Mouse (Mus musculus) lung, postnatal 4 days (tissue): Measurements from ENCODE around the gene Stard5.

ENCODE experiments used
- DNase-seq, 2 experiments: peaks; one replicate each; pipeline ENCODE4 v3.0.0; 2021

The Stard5 gene

DNA sequence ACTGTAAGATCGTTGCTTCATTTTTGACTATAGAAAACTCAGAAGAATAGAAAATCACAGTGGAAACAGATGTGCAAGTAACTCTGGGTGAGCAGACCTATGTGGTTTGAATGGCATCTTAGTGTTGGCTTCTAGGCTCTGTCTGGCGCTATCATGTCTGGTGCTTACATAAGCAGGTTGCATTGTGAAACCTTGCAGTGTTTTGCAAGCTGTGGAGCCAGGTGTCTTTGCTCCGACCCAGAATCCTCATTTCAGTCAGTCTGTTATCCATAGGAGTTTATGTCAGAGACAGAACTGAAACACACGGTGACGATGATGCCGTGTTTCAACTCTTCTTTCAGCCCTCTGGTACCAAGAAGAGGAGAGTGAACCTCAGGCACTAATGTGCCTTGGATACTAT is 2.1 kb downstream of the Stard5 start:
- no peak for DNase-seq

- DNase-seq: no peak
These were observed 4.0 kb downstream of the Stard5 start for GRCm38 (mm10) chr7:83635726-83636125.

DNA sequence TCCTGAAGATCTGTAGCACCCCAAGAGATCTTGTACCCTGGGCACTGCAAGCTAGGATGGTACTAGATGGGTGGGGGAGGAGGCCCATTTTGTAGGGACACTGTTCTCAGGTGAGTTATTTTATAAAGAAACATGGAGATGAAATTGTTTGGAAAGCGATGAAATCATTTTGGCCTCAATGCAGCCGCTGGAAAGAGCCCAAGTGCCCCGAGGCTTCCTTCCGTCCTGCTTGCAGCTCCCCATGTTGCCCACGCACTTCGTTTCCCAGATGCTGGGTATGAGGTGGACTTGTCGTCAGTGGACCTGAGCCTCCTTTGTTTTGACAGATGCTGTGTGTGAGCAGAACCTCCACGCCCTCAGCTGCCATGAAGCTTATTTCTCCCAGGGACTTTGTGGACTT is 4.7 kb downstream of the Stard5 start:
- no peak for DNase-seq

DNA sequence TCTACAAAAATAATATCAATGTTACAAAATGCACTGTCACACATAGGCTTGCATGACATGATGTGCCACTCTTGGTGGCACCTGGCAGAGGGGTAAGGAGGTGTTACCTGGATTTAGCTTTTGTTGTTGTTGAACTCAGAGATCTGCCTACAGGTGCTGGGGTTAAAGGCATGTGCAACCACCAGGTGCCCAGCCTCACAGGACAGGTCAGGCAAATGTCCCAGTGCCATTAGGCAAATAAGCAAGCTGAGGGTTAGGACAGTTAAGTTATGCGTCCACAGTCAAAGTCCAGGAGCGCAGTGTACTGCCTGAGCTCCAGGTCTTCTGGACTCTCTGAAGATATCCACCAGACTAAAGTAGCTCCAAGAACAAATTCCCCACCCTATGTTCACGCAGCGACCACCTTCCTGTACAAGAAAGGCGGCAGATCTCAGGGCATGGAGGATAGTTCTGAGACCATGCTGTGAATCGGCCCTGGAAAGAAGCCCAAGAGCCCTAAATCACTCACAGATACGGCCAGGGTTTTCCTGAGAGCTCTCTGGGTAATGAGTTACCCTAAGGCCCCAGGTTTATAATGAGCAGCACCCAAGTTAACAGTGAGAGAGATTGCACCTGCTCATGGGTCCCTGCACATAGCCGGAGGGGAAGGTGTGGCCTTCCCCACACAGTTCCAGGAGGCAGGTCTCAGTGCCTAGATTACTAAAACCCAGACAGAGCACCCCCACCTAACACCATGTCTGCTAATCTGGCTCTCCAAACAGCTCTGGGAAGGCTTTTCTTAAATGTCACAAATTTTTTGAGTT is 6.2 kb downstream of the Stard5 start:
- DNase-seq: no peak

DNA sequence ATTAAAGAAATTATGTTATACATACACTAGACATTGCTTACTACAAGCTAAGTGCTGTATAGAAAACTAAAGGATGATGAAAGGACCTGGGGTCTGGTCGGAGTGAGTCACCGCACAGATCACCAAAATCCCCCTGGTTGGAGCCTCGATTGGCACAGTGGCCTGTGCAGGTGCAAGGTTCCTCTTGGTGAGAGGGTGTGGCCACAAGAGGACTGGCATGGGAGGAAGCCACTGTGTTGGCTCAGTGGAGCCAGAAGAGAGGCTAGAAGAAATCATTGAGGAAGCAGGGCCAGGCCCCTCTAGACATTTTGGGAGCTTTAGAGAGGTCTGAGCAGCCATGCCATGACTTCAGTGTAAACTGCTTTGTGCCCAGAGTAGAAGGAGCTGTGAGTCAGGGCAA is 7.3 kb downstream of the Stard5 start:
- no peak for DNase-seq

DNA sequence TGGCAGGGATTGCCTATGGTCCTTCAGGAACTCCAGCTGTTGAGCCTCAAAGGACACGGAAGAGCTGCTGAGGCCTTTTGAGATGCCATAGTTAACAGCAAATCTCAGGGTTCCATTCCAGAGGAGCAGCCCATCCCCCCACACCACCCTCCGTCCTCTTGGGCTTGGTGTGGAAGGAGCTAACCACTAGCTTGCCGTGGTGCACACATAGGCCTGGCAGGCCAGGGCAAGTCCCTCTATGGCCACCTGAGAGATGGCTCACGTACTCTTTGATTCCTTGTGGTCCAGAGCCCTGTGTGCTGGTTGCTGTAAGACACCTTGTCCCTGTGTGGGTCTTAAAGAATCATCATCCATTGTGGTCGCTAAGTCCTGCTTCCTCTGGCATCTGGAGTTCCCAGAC is 8.8 kb downstream of the Stard5 start:
- DNase-seq: peak in 1 of 2 experiments; percentile 48

DNA sequence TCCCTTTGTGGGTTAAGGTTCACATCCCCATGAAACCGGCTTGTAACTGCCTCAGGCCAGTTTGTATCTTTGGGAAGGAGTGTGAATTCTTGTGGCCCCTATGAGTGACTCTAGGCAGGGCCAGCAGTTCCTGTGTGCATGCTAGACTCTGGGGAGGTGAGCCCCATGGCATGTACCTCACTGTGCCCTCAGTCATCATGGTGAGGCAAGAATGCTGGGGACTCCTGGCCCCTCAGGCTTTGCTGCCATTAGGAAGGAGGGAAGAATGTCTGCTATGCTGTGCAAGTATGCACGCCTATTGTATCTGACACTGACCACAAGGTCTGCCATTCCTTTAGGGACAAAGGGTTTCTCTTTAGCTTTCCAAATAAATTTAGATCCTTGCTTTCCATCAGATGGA is 9.4 kb downstream of the Stard5 start:
- no peak for DNase-seq

DNA sequence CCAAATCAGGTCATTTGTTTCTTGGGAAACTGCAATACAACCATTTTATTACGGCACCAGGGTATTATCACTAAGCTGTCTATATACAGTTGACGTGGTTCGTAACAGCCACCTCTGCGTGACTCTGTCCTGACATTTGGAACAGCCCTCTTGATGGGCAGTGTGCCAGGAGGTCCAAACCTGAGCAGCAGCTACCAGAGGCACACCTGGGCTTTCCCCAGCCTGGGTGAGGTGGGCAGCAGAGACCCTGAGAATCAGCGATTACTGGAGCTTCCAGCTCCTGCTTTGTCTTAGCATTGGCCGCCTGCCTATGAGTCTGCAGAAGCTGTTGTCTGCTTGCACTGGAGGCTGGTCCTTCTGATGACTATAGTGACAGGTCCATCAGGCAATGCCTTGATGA is 11.8 kb downstream of the Stard5 start:
- DNase-seq: no peak

DNA sequence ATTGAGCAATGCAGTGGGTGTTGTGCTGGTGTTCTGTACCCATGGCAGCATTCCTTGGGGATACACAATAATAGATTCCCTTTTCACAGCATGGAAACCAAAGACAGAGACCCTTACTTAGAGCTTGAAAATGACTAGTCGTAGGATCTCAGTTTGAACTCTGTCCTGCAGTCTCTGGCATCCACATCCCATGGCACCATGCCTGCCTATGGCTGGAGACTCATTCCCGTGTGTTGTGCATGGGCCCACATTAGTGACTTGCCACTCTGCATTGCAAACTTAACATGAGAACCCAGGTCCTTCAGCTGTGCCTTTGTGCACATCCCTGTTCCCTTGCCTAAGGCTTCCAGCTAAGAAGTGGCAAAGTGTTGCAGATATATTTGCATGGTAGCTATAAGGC is 13.0 kb downstream of the Stard5 start:
- DNase-seq: no peak

- peak in 1 of 2 experiments; percentile 34 for DNase-seq
These were observed 13.7 kb downstream of the Stard5 start for GRCm38 (mm10) chr7:83645476-83645875.

DNA sequence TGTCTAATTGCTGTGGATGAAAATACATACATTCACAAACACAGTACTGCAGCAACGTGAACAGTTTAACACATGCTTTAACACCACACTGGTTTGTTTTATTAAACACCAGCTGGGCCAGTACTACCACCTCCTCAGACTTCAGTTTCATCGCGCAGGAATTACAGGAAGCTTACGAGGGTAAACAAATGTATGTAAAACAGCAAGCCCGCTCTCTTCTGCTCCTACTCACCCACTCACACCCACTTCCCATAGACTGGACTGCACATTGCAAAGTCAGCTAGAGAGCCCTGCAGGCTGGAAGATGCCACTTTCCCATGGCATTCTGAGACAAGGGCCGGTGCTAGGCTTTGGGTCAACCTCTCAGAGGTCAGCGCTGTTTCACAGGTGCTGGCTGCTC is 17.0 kb downstream of the Stard5 start:
- no peak for DNase-seq

- DNase-seq: no peak
These were observed 18.9 kb downstream of the Stard5 start for GRCm38 (mm10) chr7:83650638-83651037.

DNA sequence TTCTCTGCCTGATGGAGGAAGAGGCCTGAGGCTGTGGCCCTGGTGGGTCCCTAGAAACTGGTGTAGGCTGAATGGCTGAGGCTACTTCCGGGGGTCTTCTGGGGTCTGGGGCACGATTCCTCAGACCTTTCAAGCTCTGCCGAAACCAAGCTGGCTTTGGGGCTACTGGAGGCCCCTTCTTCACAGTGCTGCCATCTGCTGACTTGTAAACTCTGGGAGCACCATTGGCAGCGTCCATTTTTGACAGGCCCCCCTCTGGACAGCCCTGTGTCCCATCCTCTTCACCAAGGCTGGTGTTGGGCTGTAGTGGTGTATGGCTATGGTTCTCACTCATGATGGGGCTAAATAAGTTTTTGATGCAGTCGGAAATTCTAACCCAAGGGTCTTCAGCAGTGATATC is 20.7 kb downstream of the Stard5 start:
- no peak for DNase-seq

GRCm38 (mm10) chr7:83653605-83654051 is 21.9 kb downstream of the Stard5 start:
- DNase-seq: no peak

DNA sequence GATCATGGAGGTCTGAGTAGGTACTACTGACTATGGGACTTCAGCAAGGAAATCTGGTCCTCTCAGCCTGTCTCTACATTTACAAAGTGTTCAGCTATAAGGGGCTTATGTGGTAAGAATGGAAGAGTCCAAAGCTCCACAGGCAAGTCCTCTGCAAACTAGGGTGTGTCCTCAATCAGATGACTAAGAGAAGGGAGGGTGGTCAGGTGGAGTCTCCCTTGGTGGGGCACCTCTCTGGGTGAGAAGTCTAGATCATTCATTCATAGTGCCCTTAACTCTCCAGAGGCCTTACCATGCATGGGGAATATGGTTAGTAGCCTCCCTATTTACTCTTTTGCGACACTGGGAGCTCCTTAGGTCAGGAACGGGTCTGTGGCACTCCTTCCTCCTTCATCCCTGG is 22.4 kb downstream of the Stard5 start:
- DNase-seq: no peak

DNA sequence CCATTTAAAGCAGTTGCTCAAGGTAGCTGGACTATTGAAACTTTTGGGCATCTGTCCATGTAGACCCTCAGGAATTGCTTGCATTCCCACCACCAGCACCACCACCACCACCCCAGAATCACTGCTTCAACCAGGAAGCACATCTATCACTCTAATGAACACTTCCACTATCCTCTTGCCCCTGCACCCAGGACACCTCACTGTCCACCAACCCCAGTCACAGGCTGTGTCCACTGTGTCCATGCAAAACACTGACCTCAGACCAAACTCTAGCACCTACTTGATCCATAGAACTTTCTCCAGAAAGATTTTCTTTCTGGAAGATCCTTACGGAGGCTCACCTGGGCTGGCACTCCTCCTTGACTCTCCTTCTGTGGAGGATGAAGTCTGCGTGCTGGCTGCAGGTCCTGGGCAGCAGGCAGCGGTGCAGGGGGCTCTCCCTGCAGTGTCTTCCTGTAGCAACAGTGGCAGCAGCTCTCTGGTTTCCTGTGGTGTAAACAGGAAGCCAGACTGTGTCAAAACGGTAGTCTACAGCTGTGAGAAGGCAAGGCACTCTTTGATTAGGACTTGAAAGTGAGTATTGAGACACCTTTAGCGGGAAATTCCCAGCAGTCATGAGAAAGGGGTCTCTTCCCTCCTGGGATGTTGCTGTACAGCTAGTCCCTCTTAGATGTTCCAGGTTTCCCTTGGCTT is 23.3 kb downstream of the Stard5 start:
- DNase-seq: peak; percentile 63 to 69

- DNase-seq: peak in 1 of 2 experiments; percentile 16
These were observed 27.0 kb downstream of the Stard5 start for GRCm38 (mm10) chr7:83658716-83659115.

DNA sequence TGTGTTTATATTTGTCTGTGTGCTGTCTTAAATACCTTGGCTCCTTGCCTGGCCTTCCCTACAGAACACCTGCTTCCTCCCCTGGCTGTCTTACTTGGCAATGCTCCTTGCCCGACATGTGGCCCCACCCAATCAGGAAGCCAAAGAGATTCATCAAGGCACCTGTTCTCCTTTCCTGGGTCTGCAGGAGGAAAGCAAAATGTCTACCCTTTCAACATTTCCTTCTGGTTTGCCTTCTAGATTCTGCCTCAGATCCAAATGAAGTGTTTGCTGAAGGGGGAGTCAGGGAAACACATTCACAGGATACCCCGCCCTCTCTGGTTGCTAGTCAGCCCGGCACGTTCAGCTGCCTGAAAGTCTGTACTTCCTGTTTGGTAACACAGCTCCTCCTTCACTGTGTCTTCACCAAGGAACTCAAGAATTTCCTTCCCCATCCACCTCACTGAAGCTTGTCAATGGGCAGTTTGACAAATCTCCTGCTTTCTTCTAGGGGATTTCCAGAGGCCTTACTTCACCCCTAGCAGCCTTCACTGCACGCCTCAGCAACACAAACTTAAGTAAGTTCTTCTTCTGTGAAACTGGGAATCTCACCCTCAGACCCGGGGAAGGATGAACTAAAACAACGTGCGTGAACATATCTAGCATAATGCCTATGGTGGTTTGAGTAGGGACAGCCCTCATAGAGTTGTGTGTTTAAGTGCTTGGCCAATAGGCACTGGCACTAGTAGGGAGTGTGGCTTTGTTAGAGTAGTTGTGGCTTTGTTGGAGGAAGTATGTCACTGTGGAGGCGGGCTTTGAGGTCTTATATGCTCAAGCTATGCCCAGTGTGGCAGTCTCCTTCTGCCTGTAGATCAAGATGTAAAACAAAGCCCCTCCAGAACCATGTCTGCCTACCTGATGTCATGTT is 27.7 kb downstream of the Stard5 start:
- peak; percentile 64 to 69 for DNase-seq

GRCm38 (mm10) chr7:83660273-83660691 is 28.5 kb downstream of the Stard5 start:
- peak in 1 of 2 experiments; percentile 10 for DNase-seq

- peak in 1 of 2 experiments; percentile 8 for DNase-seq
These were observed 29.3 kb downstream of the Stard5 start for GRCm38 (mm10) chr7:83661031-83661430.

DNA sequence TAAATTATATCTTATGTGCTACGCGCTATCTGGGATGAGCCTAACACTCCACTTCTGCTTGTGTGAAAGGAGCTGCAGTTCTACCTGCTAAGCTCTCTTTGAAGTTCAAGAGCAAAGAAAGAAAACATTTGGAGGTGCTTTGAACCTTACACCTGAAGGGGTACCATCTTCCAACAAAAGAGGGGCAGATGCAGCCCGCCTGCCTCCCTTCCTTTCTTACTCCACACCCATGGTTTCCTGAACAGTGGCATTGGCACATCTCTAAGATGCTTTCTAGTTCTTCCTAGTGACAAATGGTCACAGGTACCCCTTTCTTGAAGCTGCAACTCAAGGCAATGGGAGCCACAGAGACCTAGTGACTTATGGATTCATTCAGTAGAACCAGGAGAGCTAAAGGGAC is 30.0 kb downstream of the Stard5 start:
- no peak for DNase-seq

- no peak for DNase-seq
These were observed 31.1 kb downstream of the Stard5 start for GRCm38 (mm10) chr7:83662711-83663375.
